Mouse (Mus musculus): ENCODE data around the gene Nqo1. TPM values are rescaled to one million over a fixed set of nuclear protein-coding genes. Genes with fewer than 3 reads are reported as not detected.

The Nqo1 gene
- total RNA-seq (2023), result 1 to 10 TPM; 1.4 to 1.9 TPM

DNA sequence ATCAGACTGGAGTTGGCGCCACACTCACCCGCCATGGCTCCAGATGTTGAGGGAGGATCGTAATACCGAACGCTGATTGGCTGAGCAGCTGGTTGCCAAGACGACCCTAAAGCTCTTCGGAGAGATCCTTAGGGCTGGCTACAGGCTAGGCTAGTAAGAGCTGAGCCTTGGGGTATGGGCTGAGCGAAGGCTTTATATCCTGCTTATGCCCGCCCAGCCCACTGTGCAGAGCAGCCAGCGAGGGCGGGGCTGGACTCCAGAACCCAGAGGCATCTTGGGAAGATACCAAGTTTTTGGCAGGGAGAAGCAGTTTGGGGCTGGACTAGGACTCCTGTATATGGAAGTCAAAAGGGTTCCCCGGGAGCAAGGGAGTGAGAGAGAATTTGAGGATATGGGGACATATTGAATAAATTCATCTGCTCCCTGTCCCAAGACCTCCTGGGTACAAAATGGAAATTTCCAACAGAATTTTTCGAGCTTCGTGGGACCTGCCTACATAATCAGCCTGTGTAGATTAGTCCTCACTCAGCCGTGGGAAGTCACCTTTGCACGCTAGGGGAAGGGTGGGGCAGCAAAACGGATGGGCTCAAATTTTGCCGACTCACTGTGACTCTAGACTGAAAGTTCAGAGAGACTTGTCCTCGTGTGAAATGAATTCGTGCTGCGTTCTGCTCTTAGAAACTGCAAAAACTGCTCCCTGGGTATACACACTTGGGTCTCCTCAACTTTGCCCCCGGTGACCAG is at the start of gene Nqo1:
Gene Nqo1 (minus strand): TSS at position 169 of the 744 bp plus-strand sequence.

DNA sequence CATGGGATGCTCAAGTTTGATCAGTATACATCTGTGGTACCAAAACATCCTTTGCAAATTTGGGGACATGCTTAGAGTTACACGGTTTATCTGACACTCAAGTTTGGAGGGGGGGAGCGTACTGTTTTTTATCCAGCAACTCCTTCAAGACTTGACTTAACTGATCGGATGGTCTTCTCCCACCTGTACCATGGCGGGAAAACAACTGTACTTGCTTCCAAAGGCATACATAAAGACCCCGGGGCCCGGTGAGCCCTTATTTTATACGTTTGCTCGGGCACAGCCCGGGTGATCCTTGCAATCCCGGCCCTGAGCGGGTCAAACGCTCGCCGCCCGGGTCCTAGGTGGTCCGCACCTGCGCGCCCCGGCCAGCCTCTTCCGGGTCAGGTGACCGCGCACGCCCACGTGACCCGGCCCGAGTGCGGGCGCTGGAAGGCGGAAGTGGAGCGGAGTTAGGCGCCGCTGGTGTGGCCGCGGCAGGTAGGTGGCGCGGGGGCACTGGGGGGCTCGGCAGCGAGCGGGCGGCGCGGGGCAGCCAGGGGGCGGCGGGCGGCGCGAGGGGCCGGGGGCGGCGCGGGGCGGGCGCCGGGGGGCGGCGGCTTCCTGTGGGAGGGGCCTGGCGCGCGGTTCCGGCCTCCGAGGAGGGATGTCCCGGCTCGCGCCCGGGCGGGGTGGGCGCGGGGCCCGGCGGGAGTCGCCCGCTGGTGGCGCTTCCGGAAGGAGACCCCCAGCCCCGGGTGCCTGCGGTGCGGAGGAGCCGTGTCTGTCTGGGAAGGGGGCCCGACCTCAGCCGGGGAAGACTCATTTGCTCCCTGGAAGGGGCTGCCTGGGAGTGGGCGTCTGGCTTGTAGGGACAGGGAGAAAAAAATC is 33.2 kb upstream of the Nqo1 start, which contains the start of gene Wwp2:
Gene Wwp2 (plus strand): TSS at position 404 of the 870 bp plus-strand sequence.

DNA sequence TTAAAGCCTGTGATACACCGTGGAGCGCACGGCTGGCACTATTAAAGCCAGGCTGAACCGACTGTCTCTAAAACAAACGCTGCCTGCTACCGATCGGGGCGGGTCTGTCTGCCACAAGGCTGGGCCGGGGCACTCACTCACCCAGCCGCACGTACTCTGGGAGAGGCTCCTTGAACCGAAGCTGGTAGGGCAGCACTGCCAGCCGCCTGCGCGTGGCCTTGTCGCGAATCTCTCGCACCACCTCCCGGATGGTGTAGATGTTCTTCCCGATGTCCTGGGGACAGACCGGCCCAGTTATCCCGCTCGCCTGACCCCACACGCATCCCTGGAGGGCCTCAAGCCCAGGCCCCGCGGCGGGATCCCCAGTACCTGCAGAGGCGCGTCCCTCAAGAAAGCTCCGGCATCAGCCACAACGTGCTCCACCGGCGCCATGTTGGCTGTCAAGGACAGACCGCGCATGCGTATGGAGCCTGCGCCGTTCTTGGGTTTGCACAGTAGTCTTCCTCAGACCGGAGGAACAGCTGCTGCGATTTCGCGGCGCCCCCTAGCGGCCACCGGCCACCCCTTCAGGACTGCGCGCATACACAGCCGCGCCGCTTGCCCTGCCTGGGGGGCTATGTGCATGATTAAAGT is 21.7 kb upstream of the Nqo1 start, which contains the start of gene Nob1:
Gene Nob1 (minus strand): TSS at position 455 of the 633 bp plus-strand sequence.

Other genes starting within 250 kb of the Nqo1 start
- 10 to 100 TPM; 71.6 to 79.1 TPM for gene Nfat5, start 109.7 kb downstream of the Nqo1 start, total RNA-seq (2023)
- gene Nob1, start 21.8 kb upstream of the Nqo1 start, total RNA-seq (2023), result 10 to 100 TPM; 11.1 to 16.2 TPM
- gene Wwp2, start 33.2 kb upstream of the Nqo1 start, total RNA-seq (2023), result 100 to 1,000 TPM; 131 to 144 TPM
- gene Psmd7, start 185.3 kb upstream of the Nqo1 start, total RNA-seq (2023), result 10 to 100 TPM; 30.3 to 32.5 TPM